Mouse (Mus musculus) thymus, postnatal 4 days (tissue): Measurements from ENCODE around the gene Gm28845.
A peak's percentile ranks its signal among the peaks of the same experiment; 100 is the strongest.

Experiments
- DNase-seq: peaks from one replicate; pipeline ENCODE4 v3.0.0; 2021

Gene Gm28845

GRCm38 (mm10) chr1:65119438-65119837 is at the start of gene Gm28845:
Gene Gm28845 (minus strand): TSS chr1:65119558.
- DNase-seq = no peak

- no peak for DNase-seq
These were observed 48.1 kb upstream of the Gm28845 start for GRCm38 (mm10) chr1:65167496-65167895.

DNA sequence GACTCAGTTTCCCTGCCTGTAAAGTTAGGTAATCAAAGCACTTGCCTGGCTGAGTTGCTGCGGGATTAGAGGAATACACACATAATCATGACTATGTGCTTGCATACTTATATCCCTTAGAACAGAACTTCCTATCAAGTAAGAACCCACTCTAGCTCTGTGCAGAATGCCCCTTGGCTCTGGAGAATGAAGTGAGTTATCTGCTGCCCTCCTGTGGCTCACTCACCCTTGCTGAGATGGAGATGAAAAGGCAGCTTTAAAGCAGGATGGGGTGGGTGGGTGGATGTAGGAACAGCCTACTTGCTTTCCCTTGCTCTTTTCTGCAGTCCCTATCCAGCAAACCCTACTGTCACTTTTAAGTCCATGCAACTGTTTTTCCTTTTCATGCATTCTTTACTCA is 42.9 kb upstream of the Gm28845 start:
- no peak for DNase-seq

DNA sequence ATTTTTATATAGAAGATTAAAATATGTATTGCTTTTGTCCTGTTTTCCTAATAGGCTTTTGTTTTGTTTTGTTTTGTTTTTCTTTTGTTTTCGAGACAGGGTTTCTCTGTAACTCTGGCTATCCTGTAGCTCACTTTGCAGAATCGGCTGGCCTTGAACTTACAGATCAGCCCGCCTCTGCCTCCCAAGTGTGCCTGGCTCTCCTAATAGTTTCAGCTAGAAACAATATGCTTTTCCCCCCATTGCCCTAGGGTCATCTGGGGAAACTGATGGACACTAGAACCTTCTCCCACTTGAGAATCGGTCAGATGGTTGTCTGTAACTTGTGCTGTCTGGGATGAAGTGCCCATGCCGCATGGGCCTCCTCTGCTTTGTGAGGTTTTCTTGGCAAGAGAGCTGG is 36.8 kb upstream of the Gm28845 start:
- DNase-seq = no peak

- DNase-seq = no peak
These were observed 35.5 kb upstream of the Gm28845 start for GRCm38 (mm10) chr1:65154814-65155213.

DNA sequence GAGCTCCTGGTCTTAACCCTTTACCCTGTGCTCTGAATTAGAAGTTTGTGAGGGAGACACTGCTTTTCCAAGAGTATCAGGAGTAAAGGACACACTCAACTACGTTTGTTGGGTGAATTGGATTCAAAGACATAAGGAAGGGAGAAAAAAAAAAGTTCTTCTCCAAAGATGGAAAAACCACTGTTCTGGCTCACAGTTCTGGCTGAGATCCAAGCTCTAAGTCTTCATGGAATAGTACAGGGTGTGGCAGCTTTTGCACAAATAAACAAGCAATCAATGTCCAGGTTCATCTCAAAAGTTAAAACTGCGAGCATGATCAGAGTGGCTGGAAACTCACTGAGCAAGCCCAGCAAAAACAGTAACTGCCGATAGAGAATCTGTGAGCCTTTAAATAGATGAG is 28.6 kb upstream of the Gm28845 start:
- DNase-seq = no peak

DNA sequence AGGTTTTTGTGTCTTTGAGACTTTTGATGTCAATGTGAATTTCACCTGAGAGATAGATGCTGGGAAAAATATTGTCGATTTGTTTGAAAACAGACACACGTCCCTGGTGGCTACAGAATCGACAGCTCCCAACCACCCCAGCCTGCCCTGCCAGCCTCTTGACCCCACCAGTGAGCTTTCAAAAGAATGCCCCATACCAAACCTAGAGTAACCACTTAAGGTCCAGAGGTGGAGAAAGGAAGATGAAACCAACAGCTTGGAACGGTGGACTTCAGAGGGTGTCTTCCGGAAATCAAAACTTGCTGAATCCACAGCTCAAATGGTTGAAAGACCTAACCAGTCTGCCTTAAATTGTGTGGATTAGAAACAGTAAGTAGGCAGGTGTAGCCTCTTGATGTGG is 28.0 kb upstream of the Gm28845 start:
- no peak for DNase-seq

DNA sequence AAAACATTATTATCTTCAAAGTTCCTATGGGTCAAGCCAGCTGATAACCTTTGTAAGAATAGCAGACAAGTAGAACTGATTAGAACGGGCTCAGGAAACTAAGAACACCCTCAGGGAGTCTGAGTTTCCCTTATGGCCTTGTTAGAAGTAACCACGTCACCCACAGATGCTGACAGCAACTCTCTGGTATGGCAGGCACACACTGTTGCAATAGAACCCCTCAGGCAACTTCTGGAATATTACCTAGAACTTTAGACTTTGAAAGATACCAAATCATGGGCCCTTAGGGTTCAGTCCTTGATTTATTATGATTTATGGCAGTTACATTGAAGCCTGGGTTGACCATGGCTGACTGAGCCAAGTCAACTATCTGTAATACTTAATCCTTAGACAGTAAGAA is 27.2 kb upstream of the Gm28845 start:
- no peak for DNase-seq

GRCm38 (mm10) chr1:65144783-65145182 is 25.4 kb upstream of the Gm28845 start:
- no peak for DNase-seq

DNA sequence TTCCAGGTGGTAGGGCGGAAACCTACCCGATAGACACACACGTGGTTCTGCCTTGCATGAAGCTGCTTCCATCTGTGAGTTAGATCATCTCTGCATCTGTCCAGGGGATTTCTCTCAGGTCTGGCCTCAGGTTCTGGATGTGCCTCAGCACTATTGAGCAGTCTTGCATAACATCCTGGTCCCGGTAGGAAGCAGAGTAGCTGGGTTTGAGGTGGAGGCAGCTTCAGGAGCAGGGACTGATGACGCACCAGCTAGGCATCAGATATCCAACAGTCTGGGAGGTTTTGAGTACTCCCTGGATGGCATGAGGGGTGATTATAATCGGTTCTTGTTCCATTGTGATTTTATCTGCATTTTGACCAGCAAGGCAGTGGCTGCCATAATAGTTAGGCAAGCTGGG is 18.2 kb upstream of the Gm28845 start:
- no peak for DNase-seq

DNA sequence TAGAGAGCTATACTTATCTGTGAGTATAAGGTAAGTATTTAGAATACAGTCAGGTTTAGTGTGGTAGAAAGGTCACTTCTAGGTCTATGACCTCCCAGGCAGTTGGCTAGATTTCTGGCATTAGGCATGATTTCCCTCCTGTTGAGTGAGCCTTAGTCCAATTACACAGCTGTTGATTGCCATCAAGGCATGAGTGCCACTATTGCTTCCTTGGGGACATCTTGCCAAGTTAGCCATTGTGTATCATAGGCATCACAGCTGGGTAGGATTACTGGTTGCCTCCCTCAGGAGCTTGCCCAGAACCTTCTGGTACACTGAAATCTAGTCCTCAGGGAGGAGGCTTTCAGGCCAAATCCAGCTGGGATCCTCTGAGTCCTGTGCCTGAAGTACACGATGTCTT is 13.5 kb upstream of the Gm28845 start:
- DNase-seq = no peak

GRCm38 (mm10) chr1:65131671-65132070 is 12.3 kb upstream of the Gm28845 start:
- no peak for DNase-seq

- DNase-seq = no peak
These were observed 10.9 kb upstream of the Gm28845 start for GRCm38 (mm10) chr1:65130226-65130625.

DNA sequence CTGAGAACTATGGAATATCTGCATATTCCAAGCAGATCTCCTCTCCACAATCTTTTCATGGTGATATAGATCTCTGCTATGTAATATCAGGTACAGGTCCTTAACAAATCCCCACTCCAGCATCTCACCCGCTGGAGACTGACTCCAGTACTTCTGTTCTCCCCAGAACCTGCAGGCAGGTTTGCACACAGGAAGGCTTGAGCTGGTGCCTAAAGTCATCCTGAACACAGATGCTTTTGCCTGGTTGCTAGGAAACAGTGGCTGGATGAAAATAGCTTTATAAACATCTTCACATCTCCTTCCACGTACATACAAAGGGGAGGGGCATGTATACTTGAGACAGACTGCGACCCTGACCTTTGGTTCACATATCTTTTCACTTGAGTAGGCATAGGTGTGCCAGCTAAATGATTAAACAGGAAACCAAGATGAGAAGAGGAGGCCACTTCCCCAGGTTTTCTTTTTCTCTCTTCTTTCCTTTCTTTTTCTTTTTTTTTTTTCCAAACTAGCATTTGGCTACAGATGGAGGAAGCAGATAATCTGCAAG is 10.3 kb upstream of the Gm28845 start:
- DNase-seq = no peak

DNA sequence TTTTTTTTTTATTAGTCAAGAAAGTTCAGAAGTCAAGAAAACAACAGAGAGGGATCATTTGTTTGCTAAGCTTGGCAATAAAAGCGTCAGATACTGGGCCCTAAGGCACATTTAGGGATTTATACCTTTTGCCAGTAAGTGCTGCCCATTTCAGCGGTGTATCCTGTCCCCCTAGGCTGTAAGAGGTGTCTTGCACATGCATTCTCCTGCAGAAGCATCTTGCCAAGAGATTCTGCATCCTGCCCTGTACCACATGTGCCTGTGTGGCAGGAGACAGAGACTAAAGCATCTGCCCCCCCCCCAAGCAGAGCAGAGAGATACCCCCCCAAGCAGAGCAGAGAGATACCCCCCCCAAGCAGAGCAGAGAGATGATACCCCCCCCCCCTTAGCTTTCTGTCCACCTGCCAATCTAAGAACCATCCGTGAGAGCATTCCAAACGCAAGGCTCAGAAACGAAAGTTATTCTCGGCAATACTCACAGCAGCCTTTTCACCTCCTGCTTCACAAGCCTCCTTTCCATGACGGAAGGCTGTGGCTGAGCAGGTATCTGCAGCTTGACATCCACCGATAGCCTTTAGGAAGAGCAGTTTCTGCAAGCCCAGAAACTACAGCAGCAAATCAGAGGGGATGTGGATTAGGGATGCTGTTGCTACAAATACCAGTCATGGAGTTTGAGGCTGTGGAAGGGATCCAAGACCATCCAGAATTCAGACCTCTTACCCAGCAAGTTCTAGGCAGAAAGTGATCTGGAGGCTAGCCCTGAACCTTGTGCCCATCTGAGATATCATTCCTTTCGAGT is 3.4 kb upstream of the Gm28845 start, which contains the start of gene D630023F18Rik:
TSS of gene D630023F18Rik (minus strand) at position 641 of the 799 bp plus-strand sequence.
- no peak for DNase-seq

DNA sequence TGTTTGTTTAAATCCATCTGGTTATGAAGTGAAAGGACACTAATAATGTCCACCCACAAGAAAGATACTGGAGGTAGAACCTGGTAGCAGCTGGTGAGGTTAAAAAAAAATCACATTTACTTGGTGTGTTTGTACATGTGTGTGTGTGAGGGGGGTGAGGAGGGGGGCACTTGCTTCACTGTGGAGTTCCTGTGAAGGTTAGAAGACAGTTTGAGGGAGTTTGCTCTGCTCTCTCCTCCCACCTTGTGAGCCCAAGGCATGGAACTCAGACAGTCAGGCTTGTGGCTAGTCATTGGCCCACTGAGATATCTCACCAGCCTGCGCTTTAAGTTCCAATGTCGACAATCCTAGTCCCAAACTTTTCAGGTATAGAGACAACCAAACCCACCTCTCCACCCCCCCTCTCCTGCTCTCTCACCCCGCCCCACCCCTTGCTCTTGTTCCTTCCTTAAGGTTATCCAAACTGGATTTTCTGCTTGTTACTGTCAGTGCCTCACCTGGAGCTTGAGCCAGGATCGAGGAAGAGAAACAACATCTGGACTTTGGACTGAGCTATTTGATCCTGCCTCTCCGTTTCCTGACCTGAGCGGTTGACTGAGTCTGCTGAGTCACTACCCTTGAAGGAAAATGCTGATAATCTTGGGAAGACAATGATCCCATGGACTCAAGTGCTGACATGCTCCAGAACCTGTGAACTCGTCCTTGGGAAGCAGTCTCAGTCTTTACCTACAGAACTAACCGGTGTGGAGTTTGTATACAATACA is 1.0 kb downstream of the Gm28845 start:
- DNase-seq = no peak

DNA sequence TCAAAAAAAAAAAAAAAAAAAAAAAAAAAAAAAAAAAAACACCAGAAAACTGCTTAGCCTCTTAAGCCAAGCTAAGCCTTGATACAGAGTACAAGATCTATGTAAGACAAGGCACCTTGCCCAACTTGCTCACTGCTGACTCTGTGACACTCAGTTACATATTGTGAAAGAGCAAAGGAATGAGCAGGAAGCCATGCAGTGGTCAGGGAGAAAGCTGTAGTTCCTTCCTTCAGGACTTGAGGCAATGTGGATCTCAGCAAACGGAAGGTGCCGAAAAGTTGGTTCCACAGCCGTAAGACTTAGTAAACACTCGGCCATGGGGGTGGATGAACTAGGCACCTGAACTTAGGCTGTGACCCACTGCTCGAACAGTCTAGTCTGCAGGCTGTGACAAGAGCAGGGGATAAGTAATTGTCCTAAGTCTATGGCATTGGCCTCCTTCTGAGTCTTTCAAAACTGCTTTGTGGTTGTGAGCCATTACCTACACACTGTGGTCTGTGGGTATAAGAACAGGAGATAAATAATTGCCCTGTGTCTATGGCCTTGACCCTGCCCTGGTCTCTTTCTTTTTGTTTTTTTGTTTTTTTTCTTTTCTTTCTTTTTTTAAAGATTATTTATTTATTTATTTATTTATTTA is 5.7 kb downstream of the Gm28845 start:
- DNase-seq = no peak

DNA sequence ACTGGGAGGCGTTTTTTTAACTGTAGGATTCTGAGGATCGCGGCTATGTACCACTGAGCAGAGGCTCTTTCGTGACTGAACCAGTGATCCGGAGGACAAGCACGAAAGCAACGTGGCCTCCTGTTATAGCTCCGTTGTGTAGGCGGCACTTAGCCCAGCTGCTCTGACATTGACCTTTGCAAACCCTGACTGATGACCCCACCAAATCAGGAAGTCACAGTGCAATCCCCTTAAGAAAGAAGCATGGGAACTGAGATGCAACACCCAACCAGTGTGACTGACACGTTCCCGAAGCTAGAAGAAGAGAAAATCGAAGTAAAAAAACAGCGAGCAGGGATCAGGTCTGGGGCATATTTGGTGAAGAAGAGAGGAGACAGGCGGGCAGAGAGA is 6.6 kb downstream of the Gm28845 start:
- no peak for DNase-seq

DNA sequence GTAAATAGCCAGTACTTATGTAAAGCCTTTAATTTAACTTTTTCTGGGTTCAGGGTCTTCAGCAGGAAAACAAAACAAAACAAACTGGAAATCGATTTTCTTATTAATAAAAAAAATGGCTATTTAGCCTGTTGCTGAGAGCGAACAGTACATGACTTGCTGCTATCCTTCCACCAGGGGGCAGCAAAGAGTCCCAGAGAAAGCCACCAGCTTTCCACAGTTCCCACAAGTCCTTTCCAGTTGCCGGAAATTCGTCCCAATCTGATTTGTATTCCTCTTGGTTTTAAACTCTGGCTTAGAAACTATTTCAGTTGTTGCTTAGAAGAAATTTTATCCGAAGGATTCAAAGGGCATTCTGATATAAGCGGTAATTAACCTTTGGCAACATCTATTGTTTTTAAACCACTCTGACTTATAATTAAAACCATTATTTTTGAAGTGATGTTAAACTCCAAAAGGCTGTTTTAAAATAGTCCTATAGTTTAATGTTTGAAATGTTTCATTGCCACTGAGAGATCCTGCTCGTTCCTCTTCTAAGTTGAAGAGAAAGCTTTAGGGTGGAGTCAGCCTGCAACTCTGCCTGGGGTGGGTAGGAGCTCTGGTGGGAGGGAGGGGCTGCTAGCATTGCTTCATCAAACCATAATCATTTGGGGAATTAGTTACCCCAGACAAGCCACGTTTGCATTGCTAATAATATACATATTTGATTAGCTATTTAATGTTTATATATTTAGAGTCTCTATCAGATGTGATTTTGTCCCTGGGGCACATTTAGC is 7.1 kb downstream of the Gm28845 start:
- DNase-seq = peak; percentile 58

DNA sequence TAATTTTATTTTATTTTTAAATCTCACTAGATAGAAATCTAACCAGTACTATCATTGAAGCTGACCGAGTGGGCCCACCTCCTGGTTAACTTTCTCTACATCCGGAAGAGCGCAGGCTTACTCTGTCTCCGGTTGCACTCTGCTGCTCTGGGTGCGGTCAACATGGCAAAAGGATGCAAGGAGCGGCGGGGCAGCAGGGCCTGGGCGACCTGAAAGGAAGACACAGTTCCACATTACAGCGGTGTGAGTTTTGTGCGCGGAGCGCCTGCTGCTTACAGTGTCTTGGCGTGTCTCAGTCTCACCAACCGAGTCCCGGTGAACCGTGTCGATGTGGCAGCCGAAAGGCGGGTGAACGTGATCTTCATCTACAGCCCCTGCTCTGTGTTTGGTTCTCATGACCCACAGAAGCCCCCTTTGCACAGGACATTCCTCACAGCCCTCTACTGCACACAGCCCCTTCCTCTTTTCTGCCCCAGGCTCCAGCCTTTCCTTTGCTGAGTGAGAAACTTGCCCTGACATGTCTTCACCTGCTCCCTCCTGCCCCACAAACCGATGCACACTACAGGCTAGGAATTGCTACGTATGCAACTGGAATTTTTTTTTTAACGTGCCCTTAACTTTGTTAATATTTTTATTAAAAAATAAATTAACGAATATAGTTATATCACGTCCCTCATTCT is 9.5 kb downstream of the Gm28845 start:
- no peak for DNase-seq

DNA sequence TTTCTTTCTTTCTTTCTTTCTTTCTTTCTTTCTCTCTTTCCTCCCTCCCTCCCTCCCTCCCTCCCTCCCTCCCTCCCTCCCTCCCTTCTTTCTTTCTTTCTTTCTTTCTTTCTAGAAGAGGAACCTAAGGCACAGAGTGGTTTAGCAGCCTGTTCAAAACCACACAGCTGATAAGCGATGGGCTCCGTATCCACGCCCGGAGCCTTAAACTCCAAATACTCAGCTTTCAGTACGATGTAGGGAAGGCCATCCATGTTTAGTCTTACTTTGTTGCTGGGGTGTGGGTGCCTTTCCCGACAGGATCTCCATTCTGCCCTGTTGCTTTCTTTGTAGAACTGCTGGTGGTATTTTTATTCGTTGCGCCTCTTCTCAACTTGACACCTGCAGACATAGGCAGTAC is 10.2 kb downstream of the Gm28845 start:
- DNase-seq = no peak

DNA sequence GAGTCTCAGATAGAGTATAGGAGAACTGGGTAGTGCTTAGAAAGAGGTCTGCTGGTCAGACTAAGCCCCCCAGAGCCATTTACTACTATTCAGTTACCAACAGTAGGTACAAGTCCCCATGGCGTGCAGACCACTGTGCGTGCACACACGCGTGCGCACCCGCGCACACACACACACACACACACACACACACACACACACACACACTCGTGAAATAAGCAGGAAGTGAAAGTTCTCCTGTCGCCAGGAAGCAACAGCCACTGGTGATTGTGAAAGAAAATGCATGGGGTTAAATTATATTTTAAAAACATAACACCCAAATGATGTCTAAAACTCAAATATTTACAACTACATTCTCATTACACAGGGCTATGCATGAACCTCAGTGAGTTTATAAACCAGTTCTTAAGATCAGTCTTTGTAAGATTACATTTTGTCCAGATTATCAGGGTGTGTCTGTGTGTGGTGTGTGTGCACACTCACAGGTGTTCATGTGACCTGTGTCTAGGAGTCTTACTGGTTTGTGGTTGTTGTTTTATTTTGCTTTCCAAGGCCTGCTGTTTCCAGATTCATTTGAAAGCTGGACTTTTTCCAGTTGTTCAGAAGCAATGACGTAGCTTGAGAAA is 11.6 kb downstream of the Gm28845 start:
- DNase-seq = no peak
